Mouse (Mus musculus) CH12.LX (cell line): ENCODE results near the gene Oprm1. TPM values are rescaled to one million over a fixed set of nuclear protein-coding genes. Genes with fewer than 3 reads are reported as not detected.

ENCODE experiments used
- DNase-seq: peaks from one replicate; pipeline ENCODE4 v3.0.0-alpha.2; 2013; ENCODE audit errors: extremely low read depth
- H3K27ac ChIP-seq: 2 replicates; pipeline ENCODE4 v1.5.1; 2012; ENCODE audit warnings: low read depth, mild to moderate bottlenecking, control low read depth, moderate library complexity; ENCODE audit not compliant: insufficient read depth
- H3K27me3 ChIP-seq: replicated peaks from 2 replicates; pipeline ENCODE3; 2012; ENCODE audit warnings: inconsistent platforms
- H3K36me3 ChIP-seq, 2 experiments: replicated peaks in 1 of 2; 2 replicates each; pipeline versions ENCODE3 to v1.6.1; 2012; ENCODE audit warnings: inconsistent platforms in 1 of 2, low read length in 1 of 2, mild to moderate bottlenecking in 1 of 2, mixed read lengths in 1 of 2, moderate library complexity in 1 of 2; ENCODE audit not compliant: control insufficient read depth in 1 of 2, insufficient read depth in 1 of 2
- H3K4me1 ChIP-seq, 2 experiments: 2 replicates each; pipeline ENCODE4 v1.6.1; 2012; ENCODE audit warnings: inconsistent platforms in 1 of 2, moderate library complexity in 1 of 2; ENCODE audit not compliant: insufficient read depth in 2 of 2, control insufficient read depth in 1 of 2
- H3K4me2 ChIP-seq: 2 replicates; pipeline ENCODE4 v1.6.1; 2012; ENCODE audit warnings: low read depth, mild to moderate bottlenecking, control low read depth; ENCODE audit not compliant: poor library complexity, insufficient read depth, severe bottlenecking
- H3K4me3 ChIP-seq, 3 experiments: fragments of 150-350 bp in 1 of 3; sonication (generic) in 1 of 3; replicated peaks in 1 of 3; 2 replicates each; pipeline versions ENCODE3 to v1.5.1; 2011 to 2012; ENCODE audit warnings: low read depth in 2 of 3, low read length in 2 of 3, mild to moderate bottlenecking in 2 of 3, moderate library complexity in 2 of 3, control low read depth in 1 of 3, improper control_type of control experiment in 1 of 3, inconsistent platforms in 1 of 3, mixed read lengths in 1 of 3; ENCODE audit not compliant: poor library complexity in 1 of 3
- H3K79me2 ChIP-seq: replicated peaks from 2 replicates; pipeline ENCODE4 v1.6.1; 2012; ENCODE audit warnings: mild to moderate bottlenecking, moderate library complexity; ENCODE audit not compliant: control insufficient read depth, poor library complexity, insufficient read depth, severe bottlenecking; ENCODE audit errors: extremely low read depth
- H3K9ac ChIP-seq: 2 replicates; pipeline ENCODE4 v1.6.1; 2012; ENCODE audit warnings: low read depth, mild to moderate bottlenecking, control low read depth, moderate library complexity; ENCODE audit not compliant: insufficient read depth
- H3K9me3 ChIP-seq: replicated peaks from 2 replicates; pipeline ENCODE3; 2012; ENCODE audit warnings: low read length, inconsistent platforms, mixed read lengths
- BHLHE40 ChIP-seq: IDR thresholded peaks from 2 replicates; pipeline ENCODE4 v1.6.1; 2011; ENCODE audit warnings: mild to moderate bottlenecking, low read depth, low read length, improper control_type of control experiment
- CHD1 ChIP-seq: IDR thresholded peaks from 2 replicates; pipeline ENCODE4 v1.6.1; 2012; ENCODE audit warnings: low read depth, low read length, improper control_type of control experiment, inconsistent platforms
- CTCF ChIP-seq, 2 experiments: IDR thresholded peaks in 1 of 2; conservative IDR thresholded peaks in 1 of 2; 2 replicates each; pipeline ENCODE4 v1.5.1; 2011 to 2012; ENCODE audit warnings: low read depth in 2 of 2, low read length in 2 of 2, improper control_type of control experiment in 1 of 2, inconsistent platforms in 1 of 2, mild to moderate bottlenecking in 1 of 2, moderate library complexity in 1 of 2
- ETS1 ChIP-seq: conservative IDR thresholded peaks from 2 replicates; pipeline ENCODE4 v1.6.1; 2012; ENCODE audit warnings: low read depth, mild to moderate bottlenecking, inconsistent platforms, low read length, improper control_type of control experiment, moderate library complexity
- HCFC1 ChIP-seq: IDR thresholded peaks from 2 replicates; pipeline ENCODE4 v1.6.1; 2012; ENCODE audit warnings: low read depth, mild to moderate bottlenecking, inconsistent platforms, low read length, improper control_type of control experiment
- MAFK ChIP-seq: IDR thresholded peaks from 2 replicates; pipeline ENCODE4 v1.6.1; 2011; ENCODE audit warnings: low read length, improper control_type of control experiment; ENCODE audit not compliant: insufficient replicate concordance
- MYC ChIP-seq: IDR thresholded peaks from 2 replicates; pipeline ENCODE4 v1.6.1; 2011; ENCODE audit warnings: low read depth, mild to moderate bottlenecking, improper control_type of control experiment, low read length
- POLR2A ChIP-seq: IDR thresholded peaks from 2 replicates; pipeline ENCODE4 v1.6.1; 2011; ENCODE audit warnings: low read depth, mild to moderate bottlenecking, improper control_type of control experiment, low read length
- POLR2AphosphoS2 ChIP-seq: IDR thresholded peaks from 2 replicates; pipeline ENCODE4 v1.6.1; 2011; ENCODE audit warnings: low read depth, low read length, improper control_type of control experiment
- RAD21 ChIP-seq: IDR thresholded peaks from 2 replicates; pipeline ENCODE4 v1.6.1; 2011; ENCODE audit warnings: low read depth, mild to moderate bottlenecking, low read length, improper control_type of control experiment, moderate library complexity
- SMC3 ChIP-seq: IDR thresholded peaks from 2 replicates; pipeline ENCODE4 v1.6.1; 2011; ENCODE audit warnings: low read depth, low read length, improper control_type of control experiment
- TBP ChIP-seq: conservative IDR thresholded peaks from 2 replicates; pipeline ENCODE4 v1.6.1; 2011; ENCODE audit warnings: low read depth, low read length, improper control_type of control experiment
- UBTF ChIP-seq: IDR thresholded peaks from 2 replicates; pipeline ENCODE4 v1.6.1; 2012; ENCODE audit warnings: low read depth, mild to moderate bottlenecking, inconsistent platforms, low read length, improper control_type of control experiment, moderate library complexity
- USF2 ChIP-seq: conservative IDR thresholded peaks from 2 replicates; pipeline ENCODE4 v1.6.1; 2011; ENCODE audit warnings: low read depth, low read length, improper control_type of control experiment
- ZNF384 ChIP-seq: IDR thresholded peaks from 2 replicates; pipeline ENCODE4 v1.6.1; 2012; ENCODE audit warnings: low read depth, low read length, improper control_type of control experiment, inconsistent platforms
- dilution Hi-C: fragments of 300-500 bp; cut with MboI; formaldehyde crosslinking; loops from 2 replicates; pipeline ENCODE4 v1.14.3; 2020; ENCODE audit warnings: low sequenced_read_pairs; ENCODE audit not compliant: extremely low pct_unique_long_range_greater_than_20kb, extremely low pct_ligation_motif_present
- in situ Hi-C: fragments of 300-500 bp; cut with MboI; formaldehyde crosslinking; loops from 3 replicates; pipeline ENCODE4 v1.14.3; 2019; ENCODE audit warnings: low sequenced_read_pairs, low pct_ligation_motif_present, low pct_unique_long_range_greater_than_20kb, mixed read lengths
- polyA plus RNA-seq: library from polyadenylated mRNA; unstranded; fragments of >175 nt; gene quantifications from 2 replicates; pipeline ENCODE4 v1.2.1, GENCODE M21; 2012; ENCODE audit warnings: low read depth; ENCODE audit not compliant: insufficient read length
- total RNA-seq, 2 experiments: library from RNA; depleted of rRNA; stranded (reverse); fragments of 300-350 nt in 1 of 2; fragments of >200 nt in 1 of 2; gene quantifications; 2 replicates each; pipeline ENCODE4 v1.2.3; 2012 to 2014

Oprm1 gene
- total and polyA plus RNA-seq, 3 experiments: not detected

DNA sequence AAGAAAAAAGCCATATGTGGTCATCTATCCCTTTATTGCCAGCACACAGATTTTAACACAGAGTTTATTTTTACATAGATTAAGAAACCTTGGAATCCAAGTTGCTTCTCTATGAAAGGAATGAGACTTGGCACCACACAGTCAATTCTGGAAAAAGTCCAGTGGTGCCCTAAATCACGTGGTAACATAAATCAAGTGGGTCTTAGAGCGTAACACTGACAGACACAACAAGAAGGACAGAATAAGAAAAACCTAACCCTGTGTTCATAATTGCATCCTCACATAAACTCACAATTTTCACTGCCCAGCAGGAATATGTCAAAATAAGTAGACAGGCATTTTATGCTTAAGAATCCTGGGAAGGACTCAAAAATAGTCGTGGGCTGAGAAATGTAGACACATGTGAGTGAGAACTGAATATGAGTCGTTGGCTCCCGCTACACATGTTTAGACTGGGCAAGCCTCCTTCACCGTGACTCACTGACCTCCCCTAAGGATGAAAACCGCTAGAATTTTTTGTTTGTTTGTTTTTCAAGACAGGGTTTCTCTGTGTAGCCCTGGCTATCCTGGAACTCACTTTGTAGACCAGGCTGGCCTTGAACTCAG is 261.6 kb downstream of the Oprm1 start (continued):
- no peak for TF ChIP-seq SMC3

DNA sequence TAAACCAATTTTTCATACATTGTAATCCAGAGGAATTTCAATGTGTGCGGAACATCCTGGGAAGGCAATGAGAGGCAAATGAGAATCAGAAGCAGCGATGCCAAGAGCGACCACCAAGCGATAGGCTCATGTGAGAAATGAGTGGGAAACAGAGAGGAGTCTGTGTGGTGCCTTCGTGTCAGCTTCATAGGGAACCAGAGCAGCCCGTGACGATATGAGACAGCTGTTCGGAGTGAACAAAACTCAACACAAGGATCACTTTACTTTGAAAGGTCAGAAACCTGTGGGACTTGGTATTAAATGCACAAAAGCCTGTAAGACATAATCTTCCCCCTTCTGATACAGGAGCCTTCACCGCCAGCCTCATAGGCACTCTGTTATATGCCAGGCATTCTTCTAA is 262.2 kb downstream of the Oprm1 start:
- in situ Hi-C loops: loop anchor here (5.0 to 25.0 kb wide), 2 partner anchors 42 to 133 kb away; no protein-coding TSS in a partner anchor
- Histone ChIP-seq H3K27ac (no peak overlapping the region), H3K9me3 (no peaks in the 10 kb centered on the region), H3K4me1 (0 out of 4 replicates have a peak, but pooled peaks cover 0 to 4% of the 10 kb centered on the region in 2 experiments), H3K36me3 (no peaks in the 10 kb centered on the region), H3K27me3 (no peaks in the 10 kb centered on the region)
- no peak for DNase-seq
- TF ChIP-seq TBP (no peak), MAFK (no peak), USF2 (no peak), POLR2AphosphoS2 (no peak), HCFC1 (no peak), RAD21 (no peak), CTCF (conservative IDR thresholded peaks at IDR 0.05 in 1 of 2, IDR thresholded peaks at IDR 0.05 in 1 of 2; ENCODE audit: low read depth in 2 of 2, low read length in 2 of 2) (no peak), ETS1 (no peak), UBTF (no peak), MYC (no peak), POLR2A (no peak), BHLHE40 (no peak)
- TF ChIP-seq, all 38 proteins: peak for 0
- no peak overlapping the region for H3K4me3 ChIP-seq
- H3K9ac ChIP-seq: no peak overlapping the region
- no peaks in the 10 kb centered on the region for H3K79me2 ChIP-seq
- no peak overlapping the region for H3K4me2 ChIP-seq
- dilution Hi-C loops: no loop called here

DNA sequence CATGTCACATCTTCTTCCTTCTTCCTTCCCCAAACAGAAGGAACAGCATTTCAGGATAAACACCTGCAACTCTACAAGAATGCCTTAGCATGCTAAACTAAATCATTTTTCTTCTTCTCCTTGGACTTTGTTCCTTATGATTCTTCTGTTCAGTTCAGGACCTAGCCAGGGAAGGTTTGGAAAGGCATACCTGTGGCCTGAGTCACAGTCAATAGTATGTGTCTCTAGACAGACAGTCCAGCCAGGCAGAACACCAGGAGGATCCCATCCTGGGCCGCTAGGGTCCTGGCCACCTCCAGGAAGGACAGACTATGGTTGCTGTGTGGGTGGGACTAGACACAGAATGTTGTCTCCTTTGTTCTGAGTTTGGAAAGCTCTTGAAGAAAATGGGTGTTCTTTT is 266.7 kb downstream of the Oprm1 start:
- H3K4me3 ChIP-seq: no peak overlapping the region
- DNase-seq: no peak
- H3K9me3 ChIP-seq: no peaks in the 10 kb centered on the region
- in situ Hi-C loops (no loop called here), dilution Hi-C loops (no loop called here)
- 0 out of 4 replicates have a peak, but pooled peaks cover 0 to 4% of the 10 kb centered on the region in 2 experiments for H3K4me1 ChIP-seq
- no peak overlapping the region for H3K27ac ChIP-seq
- no peak overlapping the region for H3K9ac ChIP-seq
- H3K79me2 ChIP-seq: no peaks in the 10 kb centered on the region
- no peaks in the 10 kb centered on the region for H3K36me3 ChIP-seq
- TF ChIP-seq ZNF384: no peak
- TF ChIP-seq CHD1: no peak
- H3K4me2 ChIP-seq: no peak overlapping the region
- no peaks in the 10 kb centered on the region for H3K27me3 ChIP-seq
